Mouse (Mus musculus): ENCODE data around the gene Bloc1s5. TPM values are rescaled to one million over a fixed set of nuclear protein-coding genes. Genes with fewer than 3 reads are reported as not detected.
A peak's percentile ranks its signal among the peaks of the same experiment; 100 is the strongest.
"Not testable (repeated sequence)": the region's sequence is repeated elsewhere in the genome, so short reads cannot be mapped to it uniquely, and the experiment has no call there.

Bloc1s5 gene
- polyA plus RNA-seq (2012; rRNA removed) = 4.2 and 5.6 TPM in 2 replicates

DNA sequence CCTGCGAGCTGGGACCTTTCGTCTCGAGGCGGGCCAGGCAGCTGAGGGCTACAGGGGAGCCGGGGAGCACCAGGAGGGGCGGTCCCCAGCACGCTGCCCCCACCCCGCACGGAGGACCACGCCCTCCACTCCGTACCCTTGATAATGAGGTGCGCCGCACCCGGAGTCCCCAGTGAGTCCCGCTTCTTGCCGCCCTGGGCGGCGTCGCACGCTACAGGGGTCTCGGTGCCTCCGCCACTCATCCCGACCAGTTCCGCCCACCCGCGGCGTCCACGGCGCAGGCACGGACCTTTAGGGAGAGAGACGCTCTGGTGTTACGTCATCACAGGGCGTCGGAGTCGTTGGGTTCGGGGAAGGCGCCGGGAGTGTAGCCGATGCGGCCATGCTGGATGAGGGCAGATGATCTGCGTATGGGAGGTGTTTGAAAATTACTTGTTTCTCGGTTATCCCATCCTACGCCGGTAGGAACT, at the start of gene Bloc1s5:
Gene Bloc1s5 (minus strand): TSS at position 310 of the 470 bp plus-strand sequence.
- no peak for TF ChIP-seq CTCF (IDR thresholded peaks at IDR 0.05; ENCODE audit: insufficient read depth, low read length)
- TF ChIP-seq POLR2A (IDR thresholded peaks at IDR 0.05; ENCODE audit: borderline replicate concordance, extremely low read depth, low read depth, low read length) = peak; percentile 54; the same call in 1 of the 2 replicates
- peak; percentile 91 for DNase-seq
- H3K4me3 ChIP-seq (replicated peaks; ENCODE audit: extremely low read depth, low read depth, low read length) = peak within 1 kb of the TSS; percentile 87
- H3K4me1 ChIP-seq (ENCODE audit: control insufficient read depth, insufficient read depth, low read length) = no peaks in the 10 kb centered on the region
- WGBS = under 1% methylated on average over 44 of the region's 44 CpGs

GRCm38 (mm10) chr13:38672336-38672735, 37.4 kb upstream of the Bloc1s5 start:
- DNase-seq = no peak
- H3K4me3 ChIP-seq (replicated peaks; ENCODE audit: extremely low read depth, low read depth, low read length) = no peak overlapping the region
- WGBS = 78% methylated on average over 9 of the region's 9 CpGs
- H3K4me1 ChIP-seq (ENCODE audit: control insufficient read depth, insufficient read depth, low read length) = no peaks in the 10 kb centered on the region
- TF ChIP-seq CTCF (IDR thresholded peaks at IDR 0.05; ENCODE audit: insufficient read depth, low read length) = no peak
- no peak for TF ChIP-seq POLR2A (IDR thresholded peaks at IDR 0.05; ENCODE audit: borderline replicate concordance, extremely low read depth, low read depth, low read length)

- WGBS = 91% methylated on average over 6 of the region's 6 CpGs
These were observed 36.5 kb upstream of the Bloc1s5 start for GRCm38 (mm10) chr13:38671451-38671850.

DNA sequence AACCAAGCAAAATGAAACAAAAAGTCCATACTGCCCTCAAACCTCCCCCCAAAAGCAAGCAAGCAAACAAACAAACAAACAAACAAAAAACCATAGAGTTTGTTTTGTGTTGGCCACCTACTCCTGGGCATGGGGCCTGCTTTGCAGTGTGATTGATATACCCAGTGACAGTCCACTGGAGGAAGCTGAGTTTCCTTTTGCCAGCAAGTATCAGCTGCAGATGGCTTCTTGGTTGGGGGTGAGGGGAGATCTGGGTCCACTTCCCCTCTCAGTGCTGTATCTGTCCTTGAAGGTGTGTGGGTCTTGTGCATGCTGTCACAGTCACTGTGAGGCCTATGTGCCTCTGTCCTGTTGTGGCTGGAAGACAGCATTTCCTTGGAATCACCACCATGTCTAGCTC, 35.1 kb upstream of the Bloc1s5 start:
- DNase-seq = no peak
- TF ChIP-seq CTCF (IDR thresholded peaks at IDR 0.05; ENCODE audit: insufficient read depth, low read length) = no peak
- no peak for TF ChIP-seq POLR2A (IDR thresholded peaks at IDR 0.05; ENCODE audit: borderline replicate concordance, extremely low read depth, low read depth, low read length)
- Histone ChIP-seq H3K4me1 (ENCODE audit: control insufficient read depth, insufficient read depth, low read length) (no peaks in the 10 kb centered on the region), H3K4me3 (replicated peaks; ENCODE audit: extremely low read depth, low read depth, low read length) (no peak overlapping the region)

More at GRCm38 (mm10) chr13:38671451-38671850, 36.5 kb upstream of the Bloc1s5 start:
- H3K4me1 ChIP-seq (ENCODE audit: control insufficient read depth, insufficient read depth, low read length); H3K4me3 ChIP-seq (replicated peaks; ENCODE audit: extremely low read depth, low read depth, low read length); DNase-seq: not testable (repeated sequence)

- DNase-seq = peak; percentile 39
- Histone ChIP-seq H3K4me3 (replicated peaks; ENCODE audit: extremely low read depth, low read depth, low read length) (no peak overlapping the region), H3K4me1 (ENCODE audit: control insufficient read depth, insufficient read depth, low read length) (no peaks in the 10 kb centered on the region)
- no peak for TF ChIP-seq POLR2A (IDR thresholded peaks at IDR 0.05; ENCODE audit: borderline replicate concordance, extremely low read depth, low read depth, low read length)
- peak; percentile 84 for TF ChIP-seq CTCF (IDR thresholded peaks at IDR 0.05; ENCODE audit: insufficient read depth, low read length)
- WGBS = 16% methylated on average over 2 of the region's 2 CpGs
These were observed 33.6 kb upstream of the Bloc1s5 start for GRCm38 (mm10) chr13:38668514-38668913.

DNA sequence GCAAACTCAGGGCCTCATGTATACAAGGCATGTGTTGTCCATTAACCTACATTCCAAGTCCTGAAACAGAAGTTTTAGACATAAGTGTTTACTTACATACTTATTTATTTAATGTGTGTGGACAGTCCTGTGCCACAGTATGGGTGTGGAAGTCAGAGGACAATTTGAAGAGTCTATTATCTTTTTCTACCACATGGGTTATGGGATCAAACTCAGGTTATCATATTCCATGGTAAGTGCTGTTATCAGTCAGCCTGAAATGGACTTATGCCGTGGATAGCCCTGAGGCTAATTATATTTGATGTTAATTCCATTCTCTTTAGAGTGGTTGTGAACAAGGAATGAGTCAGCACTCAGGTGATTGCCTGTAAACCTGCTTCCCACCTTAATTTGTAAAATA, 29.8 kb upstream of the Bloc1s5 start:
- Histone ChIP-seq H3K4me3 (replicated peaks; ENCODE audit: extremely low read depth, low read depth, low read length) (no peak overlapping the region), H3K4me1 (ENCODE audit: control insufficient read depth, insufficient read depth, low read length) (no peaks in the 10 kb centered on the region)
- TF ChIP-seq POLR2A (IDR thresholded peaks at IDR 0.05; ENCODE audit: borderline replicate concordance, extremely low read depth, low read depth, low read length) (no peak), CTCF (IDR thresholded peaks at IDR 0.05; ENCODE audit: insufficient read depth, low read length) (no peak)
- WGBS = 38% methylated on average over 1 of the region's 1 CpGs
- no peak for DNase-seq

- no peak for DNase-seq
- TF ChIP-seq POLR2A (IDR thresholded peaks at IDR 0.05; ENCODE audit: borderline replicate concordance, extremely low read depth, low read depth, low read length) = no peak
- no peak for TF ChIP-seq CTCF (IDR thresholded peaks at IDR 0.05; ENCODE audit: insufficient read depth, low read length)
- Histone ChIP-seq H3K4me3 (replicated peaks; ENCODE audit: extremely low read depth, low read depth, low read length) (no peak overlapping the region), H3K4me1 (ENCODE audit: control insufficient read depth, insufficient read depth, low read length) (peaks cover 3% of the 10 kb centered on the region; the same call in 1 of the 2 replicates)
- WGBS = 88% methylated on average over 12 of the region's 12 CpGs
These were observed 24.7 kb upstream of the Bloc1s5 start for GRCm38 (mm10) chr13:38659524-38660136.

DNA sequence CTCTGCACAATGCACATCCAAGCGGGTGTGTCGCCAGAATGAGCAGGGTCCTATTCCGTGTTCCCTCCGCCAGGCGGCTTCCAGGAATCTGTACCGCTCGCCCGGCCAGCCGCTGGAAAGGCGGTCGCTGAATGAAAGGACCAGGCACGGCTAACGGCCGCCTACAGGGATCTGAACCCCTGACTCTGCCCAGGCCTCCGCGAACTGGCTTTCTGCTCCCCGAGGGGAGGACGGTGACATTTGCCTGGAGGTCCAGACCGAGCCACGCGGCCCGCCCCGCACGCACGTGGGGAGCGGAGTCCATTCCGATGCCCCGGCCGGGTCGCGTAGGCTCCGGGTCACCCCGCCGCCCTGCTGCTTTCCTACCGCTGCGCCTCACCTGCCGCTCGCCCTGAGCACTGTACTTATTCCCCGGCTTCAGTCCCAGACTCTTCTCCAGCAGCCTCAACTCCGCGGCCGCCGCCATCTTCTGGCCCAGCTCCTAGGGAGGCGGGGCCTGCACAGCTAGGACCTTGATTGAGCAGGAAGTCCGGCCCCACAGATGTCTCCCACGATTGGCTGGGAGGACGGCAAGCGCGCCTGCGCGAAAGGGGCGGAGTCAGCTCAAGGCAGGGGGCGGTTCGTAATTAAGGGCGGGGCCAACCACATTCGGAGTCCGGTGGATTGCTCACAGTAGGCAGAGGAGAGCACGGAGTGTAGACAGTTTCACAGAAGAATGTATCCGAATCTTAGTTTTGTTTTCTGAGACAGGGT, 23.8 kb upstream of the Bloc1s5 start, which contains the start of gene Eef1e1:
Gene Eef1e1 (minus strand): TSS at position 531 of the 753 bp plus-strand sequence.
- under 1% methylated on average over 59 of the region's 59 CpGs for WGBS
- peak within 1 kb of the TSS; percentile 90 for H3K4me3 ChIP-seq (replicated peaks; ENCODE audit: extremely low read depth, low read depth, low read length)
- peak; percentile 92 for DNase-seq
- peaks cover 3% of the 10 kb centered on the region; the same call in 1 of the 2 replicates for H3K4me1 ChIP-seq (ENCODE audit: control insufficient read depth, insufficient read depth, low read length)
- TF ChIP-seq CTCF (IDR thresholded peaks at IDR 0.05; ENCODE audit: insufficient read depth, low read length) = peak; percentile 54
- 0 out of 2 replicates have a peak, but pooled peaks have one; percentile 44 for TF ChIP-seq POLR2A (IDR thresholded peaks at IDR 0.05; ENCODE audit: borderline replicate concordance, extremely low read depth, low read depth, low read length)

- DNase-seq = no peak
- H3K4me3 ChIP-seq (replicated peaks; ENCODE audit: extremely low read depth, low read depth, low read length) = no peak overlapping the region
- H3K4me1 ChIP-seq (ENCODE audit: control insufficient read depth, insufficient read depth, low read length) = peaks cover 3% of the 10 kb centered on the region; the same call in 1 of the 2 replicates
- no peak for TF ChIP-seq POLR2A (IDR thresholded peaks at IDR 0.05; ENCODE audit: borderline replicate concordance, extremely low read depth, low read depth, low read length)
- TF ChIP-seq CTCF (IDR thresholded peaks at IDR 0.05; ENCODE audit: insufficient read depth, low read length) = no peak
- WGBS = 33% methylated on average over 4 of the region's 4 CpGs
These were observed 23.0 kb upstream of the Bloc1s5 start for GRCm38 (mm10) chr13:38657865-38658264.

All from lung, adult 2 months (tissue).